Mouse (Mus musculus): ENCODE measurements around the gene Eme1. TPM values are rescaled to one million over a fixed set of nuclear protein-coding genes. Genes with fewer than 3 reads are reported as not detected.
A peak's percentile ranks its signal among the peaks of the same experiment; 100 is the strongest.
"Not testable (repeated sequence)": the region's sequence is repeated elsewhere in the genome, so short reads cannot be mapped to it uniquely, and the experiment has no call there.

Gene Eme1
- 9.2 and 15.3 TPM in 2 replicates for polyA plus RNA-seq (2011; ENCODE audit: insufficient read depth, insufficient read length, low replicate concordance, missing spikeins)

DNA sequence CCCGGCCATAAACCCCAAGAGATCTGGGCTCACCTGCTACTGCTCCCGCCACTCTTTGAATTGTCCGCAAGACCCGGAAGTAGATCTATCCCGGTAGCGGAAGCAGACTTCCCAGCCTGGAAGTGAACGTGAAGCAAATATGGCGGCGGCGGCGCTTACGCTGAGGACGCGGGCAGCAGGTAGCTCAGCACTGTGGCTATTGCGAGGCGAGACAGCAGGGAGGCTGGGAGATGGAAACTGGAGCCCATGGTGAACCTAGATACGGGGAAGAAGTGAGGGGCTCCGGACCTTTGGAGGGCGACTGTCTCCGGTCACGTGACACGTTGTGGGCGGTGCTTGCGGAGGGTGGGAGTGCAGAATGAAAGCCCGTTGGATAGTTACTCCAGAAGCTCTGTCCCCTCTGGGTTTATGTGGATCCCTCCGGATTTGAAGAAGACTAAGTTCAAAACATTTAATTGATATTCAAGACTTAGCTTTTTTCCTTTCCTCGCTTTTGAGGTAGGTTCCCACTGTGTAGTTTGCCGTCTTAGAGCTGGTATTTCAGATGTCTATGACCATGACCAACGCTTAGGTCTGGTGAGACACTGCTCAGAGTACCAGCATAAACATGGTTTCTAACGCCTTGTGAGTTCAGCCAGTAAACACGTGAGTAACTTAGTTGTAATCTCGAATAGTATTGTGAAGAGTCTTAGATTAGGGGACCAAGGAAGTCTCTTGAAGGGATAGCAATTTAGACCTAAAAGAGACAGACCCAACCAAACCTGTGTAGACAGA, at the start of gene Eme1, which contains the start of gene Mrpl27:
Gene Eme1 (minus strand): TSS at position 302 of the 774 bp plus-strand sequence.
Gene Mrpl27 (plus strand): TSS at position 105 of the 774 bp plus-strand sequence.
- under 1% methylated on average over 32 of the region's 32 CpGs for WGBS
- H3K4me3 ChIP-seq (replicated peaks; ENCODE audit: control insufficient read depth, low read depth, low read length), result peak within 1 kb of the TSS; percentile 99
- TF ChIP-seq POLR2A (IDR thresholded peaks at IDR 0.05; ENCODE audit: borderline replicate concordance, control insufficient read depth, low read depth, low read length) (peak; percentile 5; the same call in 1 of the 2 replicates), CTCF (IDR thresholded peaks at IDR 0.05; ENCODE audit: control insufficient read depth, insufficient read depth, low read length) (no peak)

DNA sequence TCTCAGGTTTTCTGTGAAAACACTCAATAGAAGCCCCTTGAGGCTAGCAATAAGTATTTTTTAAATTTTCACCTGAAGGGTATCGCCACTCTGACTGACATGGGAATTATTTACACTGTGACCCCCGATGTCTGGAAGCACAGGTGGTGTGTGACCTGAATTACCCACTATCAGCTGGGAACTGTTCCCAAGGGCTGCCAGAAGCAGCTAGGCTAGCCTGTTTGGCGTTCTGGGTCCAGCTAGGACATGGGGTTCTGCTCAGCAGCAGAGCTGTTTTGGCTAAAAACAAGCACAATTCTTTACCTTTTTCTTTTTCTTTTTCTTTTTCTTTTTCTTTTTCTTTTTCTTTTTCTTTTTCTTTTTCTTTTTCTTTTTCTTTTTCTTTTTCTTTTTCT, 48.4 kb upstream of the Eme1 start:
- 74% methylated on average over 3 of the region's 3 CpGs for WGBS

More for the DNA sequence above, at the start of gene Eme1, which contains the start of gene Mrpl27:
- H3K27ac ChIP-seq (ENCODE audit: control insufficient read depth, insufficient read depth, low read depth, low read length, poor library complexity), result peak within 1 kb of the TSS; percentile 95
- H3K4me1 ChIP-seq (ENCODE audit: control insufficient read depth, insufficient read depth, low read length), result peaks cover 1% of the 10 kb centered on the region

GRCm38 (mm10) chr11:94701401-94702215, 47.8 kb upstream of the Eme1 start:
- TF ChIP-seq CTCF (IDR thresholded peaks at IDR 0.05; ENCODE audit: control insufficient read depth, insufficient read depth, low read length), result no peak
- TF ChIP-seq POLR2A (IDR thresholded peaks at IDR 0.05; ENCODE audit: borderline replicate concordance, control insufficient read depth, low read depth, low read length), result no peak
- 75% methylated on average over 27 of the region's 27 CpGs for WGBS
- no peak overlapping the region; the same call in 1 of the 2 replicates for H3K27ac ChIP-seq (ENCODE audit: control insufficient read depth, insufficient read depth, low read depth, low read length, poor library complexity)

More for the DNA sequence above, 48.4 kb upstream of the Eme1 start:
- Histone ChIP-seq H3K27ac (ENCODE audit: control insufficient read depth, insufficient read depth, low read depth, low read length, poor library complexity) (no peak overlapping the region), H3K4me1 (ENCODE audit: control insufficient read depth, insufficient read depth, low read length) (no peaks in the 10 kb centered on the region; the same call in 1 of the 2 replicates), H3K4me3 (replicated peaks; ENCODE audit: control insufficient read depth, low read depth, low read length) (no peak overlapping the region)
- no peak for TF ChIP-seq CTCF (IDR thresholded peaks at IDR 0.05; ENCODE audit: control insufficient read depth, insufficient read depth, low read length)
- TF ChIP-seq POLR2A (IDR thresholded peaks at IDR 0.05; ENCODE audit: borderline replicate concordance, control insufficient read depth, low read depth, low read length), result no peak

DNA sequence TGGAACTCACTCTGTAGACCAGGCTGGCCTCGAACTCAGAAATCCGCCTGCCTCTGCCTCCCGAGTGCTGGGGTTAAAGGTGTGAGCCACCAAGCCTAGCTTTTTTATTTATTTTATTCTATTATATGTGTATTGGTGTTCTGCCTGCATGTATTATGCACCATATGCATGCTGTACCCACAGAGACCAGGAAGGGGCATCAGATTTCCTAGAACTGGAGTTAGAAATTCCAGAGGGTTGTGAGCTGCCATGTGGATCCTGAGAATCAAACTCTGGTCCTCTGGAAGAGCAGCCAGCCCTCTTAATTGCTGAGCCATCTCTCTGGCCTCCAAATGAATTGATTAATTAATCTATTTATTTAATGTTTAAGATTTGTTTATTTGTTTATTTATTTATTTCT, 45.6 kb upstream of the Eme1 start:
- WGBS, result 82% methylated on average over 3 of the region's 3 CpGs
- Histone ChIP-seq H3K27ac (ENCODE audit: control insufficient read depth, insufficient read depth, low read depth, low read length, poor library complexity) (no peak overlapping the region), H3K4me3 (replicated peaks; ENCODE audit: control insufficient read depth, low read depth, low read length) (no peak overlapping the region), H3K4me1 (ENCODE audit: control insufficient read depth, insufficient read depth, low read length) (no peaks in the 10 kb centered on the region; the same call in 1 of the 2 replicates)
- TF ChIP-seq POLR2A (IDR thresholded peaks at IDR 0.05; ENCODE audit: borderline replicate concordance, control insufficient read depth, low read depth, low read length) (no peak), CTCF (IDR thresholded peaks at IDR 0.05; ENCODE audit: control insufficient read depth, insufficient read depth, low read length) (no peak)

More at GRCm38 (mm10) chr11:94701401-94702215, 47.8 kb upstream of the Eme1 start:
- Histone ChIP-seq H3K4me1 (ENCODE audit: control insufficient read depth, insufficient read depth, low read length) (no peaks in the 10 kb centered on the region; the same call in 1 of the 2 replicates), H3K4me3 (replicated peaks; ENCODE audit: control insufficient read depth, low read depth, low read length) (no peak overlapping the region)

DNA sequence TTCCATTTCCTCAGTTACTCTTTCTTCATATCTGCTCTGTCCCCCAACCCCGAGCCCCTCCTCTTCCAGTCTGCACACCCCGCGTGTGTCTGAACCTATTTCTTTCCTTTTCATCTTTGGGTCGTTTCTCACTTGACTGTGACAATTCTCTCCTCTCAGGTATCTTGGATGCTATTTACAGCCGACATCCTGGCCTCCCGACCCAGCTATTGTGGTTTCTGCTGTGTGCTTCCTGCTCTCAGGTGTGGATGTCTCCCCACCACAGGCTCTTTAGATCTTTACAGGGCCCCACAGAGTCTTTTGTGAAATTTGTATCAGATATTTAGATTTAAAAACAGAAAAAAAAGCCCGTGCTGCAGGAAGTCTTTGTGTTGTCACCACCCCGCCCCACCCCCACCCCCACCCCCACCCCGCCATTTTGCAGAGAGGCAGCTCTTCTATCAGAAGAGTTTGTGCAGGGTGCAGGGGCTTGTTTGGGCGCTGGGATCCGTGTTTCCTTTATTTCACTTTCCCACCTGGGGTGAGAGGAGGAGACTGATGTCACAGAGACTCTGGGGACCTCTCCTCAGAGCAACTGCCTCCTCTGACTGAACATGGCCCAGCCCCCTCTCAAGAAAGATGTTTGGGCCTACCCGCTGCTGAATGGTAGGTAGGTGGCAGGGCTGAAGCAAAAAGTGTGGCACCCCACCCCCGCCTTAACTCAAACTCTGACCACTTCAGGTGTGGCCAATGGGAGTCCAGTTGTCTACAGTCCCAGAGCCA, 44.1 kb upstream of the Eme1 start:
- TF ChIP-seq CTCF (IDR thresholded peaks at IDR 0.05; ENCODE audit: control insufficient read depth, insufficient read depth, low read length), result no peak
- no peak for TF ChIP-seq POLR2A (IDR thresholded peaks at IDR 0.05; ENCODE audit: borderline replicate concordance, control insufficient read depth, low read depth, low read length)
- 0 out of 2 replicates have a peak overlapping the region, but pooled peaks have one; percentile 15 for H3K27ac ChIP-seq (ENCODE audit: control insufficient read depth, insufficient read depth, low read depth, low read length, poor library complexity)
- no peaks in the 10 kb centered on the region; the same call in 1 of the 2 replicates for H3K4me1 ChIP-seq (ENCODE audit: control insufficient read depth, insufficient read depth, low read length)
- no peak overlapping the region for H3K4me3 ChIP-seq (replicated peaks; ENCODE audit: control insufficient read depth, low read depth, low read length)
- 38% methylated on average over 13 of the region's 13 CpGs for WGBS

- WGBS, result 81% methylated on average over 2 of the region's 2 CpGs
- TF ChIP-seq POLR2A (IDR thresholded peaks at IDR 0.05; ENCODE audit: borderline replicate concordance, control insufficient read depth, low read depth, low read length) (no peak), CTCF (IDR thresholded peaks at IDR 0.05; ENCODE audit: control insufficient read depth, insufficient read depth, low read length) (no peak)
Observed at GRCm38 (mm10) chr11:94697140-94697539, 43.4 kb upstream of the Eme1 start.

DNA sequence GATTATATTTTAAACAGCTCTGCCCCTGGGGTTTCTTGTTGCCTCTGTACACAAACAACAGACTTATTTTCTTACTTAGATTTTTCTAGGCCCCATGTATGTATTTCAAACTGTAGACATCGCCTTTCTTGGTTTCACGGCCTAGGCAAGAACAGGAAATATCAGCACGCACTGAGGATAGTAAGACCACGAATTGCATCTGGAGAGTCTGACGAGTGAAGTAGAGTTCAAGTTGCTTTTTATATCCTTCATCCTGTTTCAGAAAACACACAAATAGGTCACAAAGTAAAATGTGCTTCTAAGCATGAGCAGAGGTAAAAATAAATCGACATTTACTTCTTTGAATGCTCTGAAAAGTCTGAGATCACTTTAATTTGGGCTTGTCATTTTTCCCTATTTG, 41.7 kb upstream of the Eme1 start:
- 21% methylated on average over 6 of the region's 6 CpGs for WGBS
- Histone ChIP-seq H3K4me1 (ENCODE audit: control insufficient read depth, insufficient read depth, low read length) (no peaks in the 10 kb centered on the region; the same call in 1 of the 2 replicates), H3K27ac (ENCODE audit: control insufficient read depth, insufficient read depth, low read depth, low read length, poor library complexity) (no peak overlapping the region), H3K4me3 (replicated peaks; ENCODE audit: control insufficient read depth, low read depth, low read length) (no peak overlapping the region)
- TF ChIP-seq POLR2A (IDR thresholded peaks at IDR 0.05; ENCODE audit: borderline replicate concordance, control insufficient read depth, low read depth, low read length) (no peak), CTCF (IDR thresholded peaks at IDR 0.05; ENCODE audit: control insufficient read depth, insufficient read depth, low read length) (no peak)

More at GRCm38 (mm10) chr11:94697140-94697539, 43.4 kb upstream of the Eme1 start:
- Histone ChIP-seq H3K4me1 (ENCODE audit: control insufficient read depth, insufficient read depth, low read length) (no peaks in the 10 kb centered on the region; the same call in 1 of the 2 replicates), H3K27ac (ENCODE audit: control insufficient read depth, insufficient read depth, low read depth, low read length, poor library complexity) (no peak overlapping the region), H3K4me3 (replicated peaks; ENCODE audit: control insufficient read depth, low read depth, low read length) (no peak overlapping the region)

- not testable (repeated sequence) for H3K27ac ChIP-seq (ENCODE audit: control insufficient read depth, insufficient read depth, low read depth, low read length, poor library complexity); H3K4me3 ChIP-seq (replicated peaks; ENCODE audit: control insufficient read depth, low read depth, low read length); H3K4me1 ChIP-seq (ENCODE audit: control insufficient read depth, insufficient read depth, low read length)
Observed at GRCm38 (mm10) chr11:94692502-94692901, 38.7 kb upstream of the Eme1 start.
